In genomic region chr9:10521054-10521453, GRCm38 (mm10) we compare ENCODE assay signal across 24 mouse cellular contexts.
"Had no signal": no experiment of that assay in that cellular context is flagged by ENCODE, and none has a peak within 500 bp of the region (broad histone marks: within the 10 kb centered on the region; RNA-seq: fewer than 3 reads in every experiment).

No protein-coding gene starts in this region.

- DNase-seq: gastrocnemius, postnatal 14 days; gastrocnemius, postnatal 36 days; heart, adult 11 months; heart, adult 2 months; heart, postnatal 14 days; heart, postnatal 36 days; kidney, adult 11 months; kidney, adult 2 months; kidney, adult 9 months; kidney, postnatal 14 days; kidney, postnatal 36 days had no signal

- H3K36me3 ChIP-seq: heart, embryonic 13.5 days; heart, embryonic 15.5 days; hindbrain, embryonic 13.5 days; hindbrain, embryonic 15.5 days; kidney, embryonic 15.5 days; limb, embryonic 15.5 days; liver, embryonic 12.5 days had no signal

- ATAC-seq: hindbrain, postnatal 0 days; intestine, embryonic 16.5 days; liver, embryonic 12.5 days had no signal

- H3K4me1 ChIP-seq: heart, embryonic 13.5 days; heart, embryonic 15.5 days; hindbrain, embryonic 13.5 days; hindbrain, embryonic 15.5 days; kidney, embryonic 15.5 days; limb, embryonic 15.5 days; liver, embryonic 12.5 days had no signal

- H3K9ac ChIP-seq: heart, embryonic 13.5 days; heart, embryonic 15.5 days; hindbrain, embryonic 13.5 days; hindbrain, embryonic 15.5 days; kidney, embryonic 15.5 days; limb, embryonic 15.5 days; liver, embryonic 12.5 days; liver, embryonic 14.5 days had no signal

- H3K27ac ChIP-seq: heart, adult 2 months; heart, embryonic 13.5 days; heart, embryonic 15.5 days; hindbrain, embryonic 13.5 days; hindbrain, embryonic 15.5 days; hindbrain, postnatal 0 days; kidney, embryonic 15.5 days; kidney, postnatal 0 days; left cerebral cortex, adult 2 months; limb, embryonic 15.5 days; liver, embryonic 12.5 days; liver, embryonic 14.5 days had no signal

- H3K9me3 ChIP-seq: heart, embryonic 13.5 days; heart, embryonic 15.5 days; hindbrain, embryonic 13.5 days; hindbrain, embryonic 15.5 days; kidney, embryonic 15.5 days; limb, embryonic 15.5 days; liver, embryonic 12.5 days had no signal

- H3K4me2 ChIP-seq: heart, embryonic 11.5 days; heart, embryonic 13.5 days; heart, embryonic 15.5 days; hindbrain, embryonic 13.5 days; hindbrain, embryonic 15.5 days; kidney, embryonic 15.5 days; limb, embryonic 15.5 days; liver, embryonic 12.5 days had no signal

- H3K4me3 ChIP-seq: heart, adult 2 months; heart, embryonic 13.5 days; heart, embryonic 15.5 days; hindbrain, embryonic 13.5 days; hindbrain, embryonic 15.5 days; kidney, embryonic 15.5 days; left cerebral cortex, adult 2 months; limb, embryonic 15.5 days; liver, embryonic 12.5 days had no signal

- H3K27me3 ChIP-seq: heart, embryonic 13.5 days; heart, embryonic 15.5 days; hindbrain, embryonic 13.5 days; hindbrain, embryonic 15.5 days; kidney, embryonic 15.5 days; limb, embryonic 15.5 days; liver, embryonic 12.5 days had no signal
